Mouse (Mus musculus): ENCODE results near the gene Chd4.

GRCm38 (mm10) chr6:125119387-125119786, 23.6 kb downstream of the Chd4 start:
- TF ChIP-seq CTCF (conservative IDR thresholded peaks at IDR 0.05; ENCODE audit: low read length), result no peak
- no peak for TF ChIP-seq POU5F1 (IDR thresholded peaks at IDR 0.05; ENCODE audit: borderline replicate concordance, low read length)
